Mouse (Mus musculus) embryonic fibroblast, embryonic 13.5 days (primary cell): ENCODE results near the gene Vangl1. TPM values are rescaled to one million over a fixed set of nuclear protein-coding genes. Genes with fewer than 3 reads are reported as not detected.

Experiments used
- H3K27ac ChIP-seq: 2 replicates; pipeline ENCODE4 v1.5.1; 2012; ENCODE audit warnings: low read length, control low read depth, inconsistent platforms; ENCODE audit not compliant: insufficient read depth
- H3K4me1 ChIP-seq: 2 replicates; pipeline ENCODE4 v1.6.1; 2011; ENCODE audit warnings: low read length; ENCODE audit not compliant: control insufficient read depth, insufficient read depth
- H3K4me3 ChIP-seq: 2 replicates; pipeline ENCODE4 v1.5.1; 2011; ENCODE audit warnings: mild to moderate bottlenecking, control low read depth, low read length; ENCODE audit not compliant: insufficient read depth
- CTCF ChIP-seq: IDR thresholded peaks from 2 replicates; pipeline ENCODE4 v1.5.1; 2011; ENCODE audit warnings: mild to moderate bottlenecking, control low read depth, low read length, moderate library complexity, borderline replicate concordance; ENCODE audit not compliant: insufficient read depth
- POLR2A ChIP-seq: IDR thresholded peaks from 2 replicates; pipeline ENCODE4 v1.6.1; 2011; ENCODE audit warnings: low read depth, mild to moderate bottlenecking, control low read depth, low read length, moderate library complexity
- polyA plus RNA-seq: library from polyadenylated mRNA; stranded (reverse); fragments of >200 nt; gene quantifications from 2 replicates; pipeline ENCODE4 v1.2.4, GENCODE M21; 2011; ENCODE audit warnings: low read depth; ENCODE audit not compliant: missing spikeins, insufficient read length

Gene Vangl1
- polyA plus RNA-seq, 1 experiment, result 23.2 TPM

GRCm38 (mm10) chr3:102111979-102112599, 92.4 kb downstream of the Vangl1 start:
- Histone ChIP-seq H3K27ac (no peak overlapping the region), H3K4me3 (no peak overlapping the region), H3K4me1 (no peaks in the 10 kb centered on the region)
- no peak for TF ChIP-seq POLR2A
- TF ChIP-seq CTCF, result no peak

GRCm38 (mm10) chr3:102108201-102108600, 96.3 kb downstream of the Vangl1 start:
- peaks cover 8% of the 10 kb centered on the region for H3K4me1 ChIP-seq
- TF ChIP-seq POLR2A (no peak), CTCF (no peak)
- H3K4me3 ChIP-seq, result no peak overlapping the region
- H3K27ac ChIP-seq, result peak overlapping the region; percentile 41; the same call in 1 of the 2 replicates

- H3K4me3 ChIP-seq, result no peak overlapping the region
- H3K4me1 ChIP-seq, result peaks cover 8% of the 10 kb centered on the region
- H3K27ac ChIP-seq, result no peak overlapping the region
- TF ChIP-seq CTCF (no peak), POLR2A (no peak)
Measured at GRCm38 (mm10) chr3:102103811-102104565, 100.5 kb downstream of the Vangl1 start.

Other genes with a start within 250 kb of the Vangl1 start
- gene Nhlh2, start 194.6 kb downstream of the Vangl1 start, polyA plus RNA-seq, result not detected in 2 replicates
- gene Casq2, start 118.3 kb downstream of the Vangl1 start, polyA plus RNA-seq, result 0.20 and 1.2 TPM in 2 replicates